Mouse (Mus musculus) frontal cortex, postnatal 10 days (tissue): ENCODE results near the gene Ipcef1.

ENCODE experiments used
- DNase-seq, 2 experiments: peaks; one replicate each; pipeline ENCODE4 v3.0.0; 2022; ENCODE audit warnings: low spot score in 2 of 2, mixed read lengths in 1 of 2

Ipcef1 gene

DNA sequence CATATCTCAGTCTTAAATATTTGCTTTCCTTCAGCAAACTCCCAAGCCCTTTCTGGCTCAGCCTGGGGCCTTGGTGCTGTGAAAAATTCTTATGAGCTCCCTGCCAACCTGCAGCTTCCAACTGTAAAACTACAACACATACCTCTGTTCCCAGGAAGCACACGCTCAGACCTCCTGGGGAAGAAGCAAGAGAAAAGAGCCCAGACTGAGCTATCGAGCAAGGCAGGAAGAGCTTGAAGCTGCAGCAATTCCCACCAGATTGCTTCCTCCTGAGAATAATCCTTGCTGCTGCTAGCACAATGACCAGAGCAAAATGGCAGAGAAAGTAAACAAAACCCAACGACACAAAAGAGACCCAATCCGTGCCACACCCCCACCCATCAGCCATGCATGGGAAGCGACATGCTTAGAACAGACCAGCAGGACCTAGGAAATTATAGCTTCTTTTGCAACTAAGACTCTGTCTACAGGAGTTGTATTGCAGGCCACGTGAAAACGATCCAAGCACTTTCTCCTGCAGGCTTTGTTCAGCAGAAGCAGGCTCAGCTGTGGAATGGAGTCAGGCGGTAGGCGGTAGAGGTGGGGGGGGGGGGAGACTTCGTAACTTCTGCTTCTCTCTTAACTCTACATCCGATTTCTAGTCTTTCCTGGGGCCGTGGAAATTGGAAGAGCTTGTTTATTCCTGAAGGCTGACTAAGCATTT lies at the start of gene Ipcef1:
Gene Ipcef1 (minus strand): TSS at position 164 of the 703 bp plus-strand sequence.
- DNase-seq, result no peak

DNA sequence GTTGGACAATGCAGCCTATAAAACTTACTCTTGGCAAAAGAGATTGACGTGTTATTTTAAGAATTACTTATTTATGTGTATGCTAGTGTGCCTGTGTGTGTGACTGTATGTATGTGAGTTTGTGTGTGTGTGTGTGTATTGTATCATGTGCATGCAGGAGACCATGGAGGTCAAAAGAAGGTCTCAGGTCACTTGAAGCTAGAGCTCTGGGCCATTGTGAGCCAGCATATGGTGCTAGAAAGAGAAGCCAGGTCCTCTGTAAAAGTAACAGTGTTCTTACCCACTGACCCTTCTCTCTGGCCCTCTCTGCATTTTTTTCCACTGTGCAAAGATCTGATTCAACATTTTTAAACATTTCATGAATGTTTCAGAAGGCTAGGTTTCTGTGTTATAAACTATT lies 25.7 kb upstream of the Ipcef1 start:
- DNase-seq, result no peak

DNA sequence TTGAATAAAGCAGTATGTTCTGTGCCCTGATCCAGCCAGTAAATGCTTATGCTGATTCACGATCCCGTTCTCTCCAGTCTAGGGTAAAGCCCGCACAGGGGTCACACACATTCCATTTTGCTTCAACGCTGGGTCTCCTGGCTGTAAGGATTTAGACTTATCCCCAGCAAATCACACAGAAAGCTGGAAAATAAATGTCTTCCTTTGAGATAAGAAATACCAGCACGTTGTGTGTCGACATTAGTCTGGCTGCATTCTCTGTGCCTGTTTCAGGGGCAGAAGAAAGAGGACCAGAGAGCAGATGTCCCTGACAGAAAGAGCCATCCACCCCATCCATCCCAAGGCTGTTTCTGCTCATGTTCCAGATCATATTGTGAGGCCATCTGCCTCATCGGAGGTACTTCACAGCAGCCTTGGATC lies 25.1 kb upstream of the Ipcef1 start:
- no peak for DNase-seq

DNA sequence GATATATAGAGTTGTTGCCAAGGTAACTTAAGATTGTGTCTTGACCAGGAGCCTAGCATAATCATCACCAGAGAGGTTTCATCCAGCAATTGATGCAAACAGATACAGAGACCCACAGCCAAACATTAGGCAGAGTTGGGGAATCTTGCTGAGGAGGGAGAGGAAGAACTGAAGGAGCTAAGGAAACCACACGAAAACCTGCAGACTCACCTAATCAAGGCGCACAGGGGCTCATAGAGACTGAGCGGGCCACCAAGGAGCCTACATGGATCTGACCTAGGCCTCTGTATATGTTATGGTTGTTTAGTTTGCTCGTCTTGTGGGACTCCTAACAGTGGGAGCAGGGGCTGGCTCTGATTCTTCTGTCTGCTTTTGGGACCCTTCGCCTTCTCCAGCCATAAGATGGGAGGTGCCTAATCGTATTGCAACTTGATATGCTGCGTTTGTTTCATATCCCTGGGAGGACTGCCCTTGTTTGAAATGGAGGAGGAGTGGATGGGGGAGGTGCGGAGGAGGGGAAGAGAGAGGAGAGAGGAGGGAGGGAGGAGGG lies 24.5 kb upstream of the Ipcef1 start:
- no peak for DNase-seq

DNA sequence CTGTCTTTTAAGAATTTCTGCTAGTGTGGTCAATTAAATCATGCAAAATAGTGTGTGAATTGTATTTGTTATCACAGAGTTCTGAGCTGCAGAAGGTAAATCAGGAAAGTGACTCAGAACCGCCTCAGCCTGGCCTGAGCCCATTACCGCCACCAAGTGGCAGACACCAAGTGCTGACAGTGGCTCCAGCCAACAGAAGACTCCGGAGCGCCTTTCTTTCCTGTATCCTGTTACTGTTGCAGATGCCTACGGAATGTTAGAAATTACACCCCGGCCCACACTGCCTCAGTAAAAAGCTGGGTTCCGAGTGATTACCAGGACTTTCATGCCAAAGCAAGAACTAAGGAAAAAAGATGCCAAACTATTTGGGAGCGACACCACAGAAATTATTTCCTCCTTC lies 23.9 kb upstream of the Ipcef1 start:
- peak; percentile 52 to 74 for DNase-seq

DNA sequence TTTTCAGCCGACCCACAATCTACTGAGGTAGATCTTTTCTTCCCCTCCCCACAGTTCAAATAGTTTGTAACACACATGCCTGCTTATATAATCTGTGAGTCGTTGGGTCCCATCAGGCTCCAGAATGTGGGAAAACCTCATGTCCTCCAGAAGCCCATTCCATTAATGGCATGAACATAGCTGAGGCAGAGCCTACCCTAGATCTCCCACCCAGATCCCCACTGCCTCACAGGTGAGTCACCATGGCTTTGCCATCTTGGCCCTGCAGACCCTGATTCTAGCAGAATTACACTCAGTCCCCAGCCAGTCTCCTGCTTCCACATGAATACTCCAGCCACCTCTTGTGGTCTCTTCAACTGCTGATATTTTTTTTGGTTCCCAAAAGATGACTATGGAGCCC lies 23.4 kb upstream of the Ipcef1 start:
- DNase-seq, result no peak

DNA sequence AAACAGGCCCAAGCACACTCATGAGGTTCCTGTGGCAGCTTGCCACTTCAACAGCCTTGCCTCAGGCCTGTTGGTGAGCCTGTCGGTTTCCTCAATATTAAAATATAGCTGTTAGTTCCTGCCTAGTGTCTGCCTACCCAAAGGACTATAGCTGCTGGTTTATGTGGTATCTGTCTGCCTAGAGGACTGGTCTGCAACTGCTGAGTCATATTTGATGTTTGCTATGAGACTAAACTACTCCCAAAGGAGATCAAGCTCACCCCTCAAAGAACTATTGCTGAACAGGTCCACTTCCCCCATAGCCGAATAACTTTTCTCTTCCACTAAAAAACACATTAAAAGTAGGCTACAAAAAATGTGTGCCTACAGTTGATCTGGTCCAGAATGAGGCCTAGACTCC lies 22.0 kb upstream of the Ipcef1 start:
- DNase-seq, result no peak

DNA sequence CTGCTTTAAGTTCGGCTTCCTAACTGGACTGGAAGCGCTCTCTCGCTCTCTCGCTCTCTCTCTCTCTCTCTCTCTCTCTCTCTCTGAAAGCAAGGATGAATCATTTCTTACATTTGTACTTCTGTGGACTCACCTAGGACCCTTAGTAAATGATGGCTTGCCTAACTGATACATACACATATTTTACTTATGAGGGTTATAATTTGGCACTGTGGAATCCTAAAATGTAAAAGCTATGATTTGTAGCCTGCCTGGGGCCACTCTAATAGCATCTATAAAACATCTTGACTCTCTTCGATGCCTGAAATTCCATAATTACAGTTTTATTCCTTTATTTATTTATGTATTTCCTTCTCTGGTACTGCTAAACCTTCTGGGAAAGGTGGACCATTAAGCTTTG lies 18.6 kb upstream of the Ipcef1 start:
- no peak for DNase-seq

DNA sequence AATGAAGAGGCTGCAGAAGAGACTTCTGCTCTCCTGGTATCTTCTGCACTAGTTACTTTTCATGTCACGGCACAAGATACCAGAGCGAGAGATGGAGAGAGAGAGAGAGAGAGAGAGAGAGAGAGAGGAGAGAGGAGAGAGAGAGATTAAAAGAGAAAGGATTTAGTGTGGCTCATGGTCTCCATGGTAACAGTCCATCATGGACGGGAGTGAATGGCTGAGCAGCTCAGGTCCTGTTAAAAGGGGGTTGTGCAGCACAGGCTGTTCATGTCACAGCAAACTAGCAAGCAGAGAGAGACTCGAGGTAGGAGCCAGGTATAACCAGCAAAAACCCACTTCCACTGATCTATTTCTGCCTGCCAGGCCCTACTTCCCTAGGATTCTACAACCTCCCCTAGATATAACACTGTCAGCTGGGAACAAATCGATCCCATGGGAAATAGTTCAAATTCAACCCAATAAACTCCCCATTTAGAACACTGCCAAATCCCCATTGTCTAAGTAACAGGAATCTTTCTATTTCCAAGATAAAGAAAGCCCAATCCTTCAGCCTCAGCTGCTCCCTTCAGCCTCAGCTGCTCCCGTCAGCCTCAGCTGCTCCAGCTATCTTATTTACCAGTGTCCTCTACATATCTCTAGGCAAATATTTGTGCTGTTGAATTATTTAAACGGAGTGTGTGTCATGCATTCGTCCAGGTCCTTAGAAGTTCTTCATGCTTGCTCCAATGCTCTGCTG lies 18.0 kb upstream of the Ipcef1 start:
- no peak for DNase-seq

DNA sequence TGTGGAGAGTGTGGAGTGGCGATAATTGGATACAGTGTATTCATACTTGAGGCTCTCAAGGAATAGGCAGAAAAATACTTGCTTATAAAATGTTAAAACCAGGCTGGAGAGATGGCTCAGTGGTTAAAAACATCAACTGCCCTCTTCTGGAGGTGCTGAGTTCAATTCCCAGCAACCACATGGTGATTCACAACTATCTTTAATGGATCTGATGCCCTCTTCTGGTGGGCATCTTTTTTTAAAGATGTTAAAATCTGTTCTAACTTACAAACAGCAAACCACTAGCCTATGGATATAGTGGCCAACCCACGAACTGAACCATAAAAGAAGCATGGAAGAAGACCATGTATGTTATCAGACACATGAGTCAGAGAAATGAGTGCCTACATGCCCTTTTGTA lies 16.8 kb upstream of the Ipcef1 start:
- no peak for DNase-seq

DNA sequence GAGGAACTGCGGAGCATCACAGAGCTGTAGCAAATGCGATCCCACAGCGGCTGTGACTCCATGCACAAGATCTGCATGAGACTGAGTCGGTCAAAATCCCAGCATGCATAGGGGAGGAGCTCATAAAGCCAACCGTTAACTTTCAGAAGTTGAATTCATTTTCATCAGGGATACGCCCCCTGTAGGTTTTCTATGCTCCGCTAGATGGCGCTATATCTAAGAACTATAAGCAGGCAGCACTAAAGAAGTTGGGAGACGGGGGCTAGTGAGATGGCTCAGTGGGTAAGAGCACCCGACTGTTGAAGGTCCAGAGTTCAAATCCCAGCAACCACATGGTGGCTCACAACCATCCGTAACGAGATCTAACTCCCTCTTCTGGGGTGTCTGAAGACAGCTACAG lies 16.3 kb upstream of the Ipcef1 start:
- DNase-seq, result no peak

DNA sequence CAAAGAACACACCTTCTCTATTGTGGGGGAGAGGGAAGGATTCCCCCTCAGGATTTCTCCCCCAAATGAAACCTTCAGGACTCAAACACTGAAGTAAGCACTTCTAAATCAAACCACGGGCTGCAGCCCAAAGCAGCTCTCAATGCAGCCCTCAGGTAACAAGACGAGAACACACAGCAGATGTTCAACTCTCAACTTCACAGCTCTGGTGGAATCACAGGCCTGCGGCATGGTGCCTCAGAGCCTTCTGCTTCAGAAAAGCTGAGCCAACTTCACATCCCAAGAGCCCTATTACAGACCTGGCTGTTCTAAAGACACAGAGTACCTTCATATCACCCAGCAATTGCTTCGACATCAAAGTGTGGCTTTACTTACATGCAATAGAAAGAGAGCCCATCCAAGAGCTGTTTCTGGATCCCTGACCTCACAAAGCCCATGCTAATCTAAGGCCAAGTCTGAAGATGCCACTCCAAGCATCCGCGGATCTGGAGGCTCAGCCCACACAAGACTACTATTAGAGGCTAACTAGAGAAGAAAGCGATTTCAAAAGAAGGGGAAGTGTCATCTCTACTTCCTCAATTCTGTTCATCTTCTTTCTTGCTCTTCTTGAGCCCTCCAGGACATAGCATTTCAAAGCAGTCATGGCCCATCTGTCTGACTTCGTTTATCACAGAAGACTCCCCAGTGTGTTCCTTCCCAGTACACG lies 11.6 kb upstream of the Ipcef1 start:
- no peak for DNase-seq

DNA sequence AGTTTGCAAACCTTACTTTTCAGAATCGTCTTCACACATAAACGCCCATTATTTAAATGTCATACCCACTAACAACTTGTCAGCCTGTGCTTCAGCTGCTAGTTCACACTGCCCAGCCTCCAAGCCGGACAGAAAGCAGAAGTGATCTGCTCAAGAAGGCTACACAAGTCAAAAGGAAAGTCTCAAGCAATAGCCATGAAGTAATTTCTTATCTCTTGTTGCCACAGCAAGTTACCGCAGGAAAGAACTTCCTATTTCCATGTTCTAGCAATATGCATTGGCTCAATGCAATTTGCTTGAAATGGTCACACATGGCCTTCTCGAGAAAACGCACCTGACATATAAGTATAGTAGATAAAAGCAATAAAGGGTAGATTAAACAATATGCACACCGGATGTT lies 10.7 kb upstream of the Ipcef1 start:
- no peak for DNase-seq

DNA sequence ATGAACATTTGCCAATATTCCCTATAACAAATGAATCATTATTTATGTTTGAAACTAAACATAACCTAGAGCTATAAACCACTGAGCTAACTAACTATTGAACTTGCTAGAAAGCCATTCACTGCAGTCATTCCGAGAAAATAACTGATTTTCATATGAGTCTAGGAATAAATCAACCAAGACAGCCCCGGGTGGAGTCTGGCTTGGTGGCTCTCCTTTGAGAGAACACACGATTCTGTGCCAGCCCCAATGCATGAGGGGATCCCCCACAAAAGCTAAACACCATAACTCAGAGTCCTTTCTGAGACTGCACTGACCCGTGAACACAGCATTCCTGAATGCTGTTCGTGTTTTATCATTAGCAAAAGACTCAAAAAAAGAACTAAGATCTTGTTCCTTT lies 8.0 kb upstream of the Ipcef1 start:
- DNase-seq, result no peak

DNA sequence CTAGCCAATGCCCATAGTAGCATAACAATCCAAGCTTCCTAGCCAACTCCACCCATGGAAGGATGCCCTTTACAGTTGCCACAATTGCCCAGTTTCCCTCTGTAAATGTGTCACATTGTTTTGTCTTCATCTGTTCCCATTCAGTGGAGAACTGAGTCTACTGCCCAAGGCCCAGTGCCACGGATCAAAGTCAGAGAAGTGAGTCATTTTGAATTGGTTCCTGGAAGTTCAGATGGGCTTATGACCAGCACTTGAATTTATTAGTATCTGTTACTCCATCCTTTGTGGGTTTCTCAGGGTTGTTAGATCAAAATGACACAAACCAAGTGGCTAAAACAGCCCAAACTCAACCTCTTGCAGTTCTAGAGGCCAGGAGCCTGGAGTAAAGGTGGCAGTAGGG lies 5.3 kb upstream of the Ipcef1 start:
- no peak for DNase-seq

DNA sequence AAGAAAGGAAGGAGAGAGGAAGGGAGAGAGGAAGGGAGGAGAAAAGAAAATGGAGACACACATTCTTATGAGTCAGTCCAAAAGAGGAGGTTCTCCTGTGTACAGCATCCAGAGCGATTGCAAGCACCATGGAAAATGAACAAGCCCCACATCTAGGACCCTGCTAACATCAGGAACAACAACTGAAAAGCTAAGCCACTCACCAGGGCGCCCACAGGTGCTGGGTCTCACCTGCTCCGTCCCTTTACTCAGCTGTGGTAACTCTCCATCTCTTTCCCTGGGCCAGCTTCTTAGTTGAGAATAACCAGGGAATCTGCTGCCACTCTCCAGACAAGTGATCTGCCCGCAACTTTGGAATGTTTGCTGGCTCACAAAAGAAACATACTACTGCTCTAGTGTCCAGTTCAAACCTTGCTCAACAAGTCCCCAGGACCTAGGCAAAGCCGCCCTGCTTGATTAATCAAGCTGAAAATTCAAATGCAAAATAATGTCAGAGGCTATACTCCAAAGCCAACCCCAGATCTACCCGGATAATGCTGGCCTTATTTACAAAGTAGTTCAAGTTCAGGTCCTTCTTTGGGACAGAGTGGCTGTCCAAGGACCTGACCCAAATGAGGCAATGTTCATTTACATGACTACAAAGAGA lies 2.4 kb upstream of the Ipcef1 start:
- no peak for DNase-seq

DNA sequence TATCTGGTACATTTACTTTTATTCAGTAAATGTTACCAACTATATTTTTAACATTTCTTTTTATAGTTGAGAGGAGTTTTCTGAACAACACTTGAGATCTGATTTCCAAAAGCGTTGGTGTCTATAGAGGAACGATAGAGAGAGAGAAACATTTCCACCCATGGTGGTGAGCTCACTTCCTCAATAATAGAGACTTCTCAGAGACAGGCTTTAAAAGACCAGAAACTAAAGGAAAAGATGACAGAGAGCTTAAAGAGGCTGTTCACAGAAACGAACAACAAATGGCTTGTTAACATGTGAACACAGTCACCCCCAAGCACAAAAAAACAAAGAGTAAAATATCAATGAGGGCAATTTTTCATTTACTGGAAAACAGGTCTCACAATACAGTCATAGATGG lies 2.4 kb downstream of the Ipcef1 start:
- DNase-seq, result no peak

DNA sequence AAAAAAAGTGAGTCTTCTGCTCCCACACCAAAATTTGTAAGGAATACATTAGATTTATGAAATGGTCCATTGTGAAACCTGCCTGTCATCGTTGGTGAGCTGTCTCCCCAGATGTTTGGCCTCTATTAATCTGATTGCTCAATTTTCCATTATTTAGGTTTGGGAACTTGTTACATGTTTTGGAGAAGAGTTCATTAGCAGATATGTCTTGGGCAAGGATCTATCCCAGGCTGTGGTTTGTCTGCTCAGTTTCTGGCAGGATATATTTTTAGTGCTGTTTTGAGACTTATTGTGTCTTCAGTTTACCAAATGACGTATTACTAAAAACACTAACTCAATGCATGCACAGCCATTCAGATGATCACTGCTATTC lies 4.4 kb downstream of the Ipcef1 start:
- DNase-seq, result no peak

DNA sequence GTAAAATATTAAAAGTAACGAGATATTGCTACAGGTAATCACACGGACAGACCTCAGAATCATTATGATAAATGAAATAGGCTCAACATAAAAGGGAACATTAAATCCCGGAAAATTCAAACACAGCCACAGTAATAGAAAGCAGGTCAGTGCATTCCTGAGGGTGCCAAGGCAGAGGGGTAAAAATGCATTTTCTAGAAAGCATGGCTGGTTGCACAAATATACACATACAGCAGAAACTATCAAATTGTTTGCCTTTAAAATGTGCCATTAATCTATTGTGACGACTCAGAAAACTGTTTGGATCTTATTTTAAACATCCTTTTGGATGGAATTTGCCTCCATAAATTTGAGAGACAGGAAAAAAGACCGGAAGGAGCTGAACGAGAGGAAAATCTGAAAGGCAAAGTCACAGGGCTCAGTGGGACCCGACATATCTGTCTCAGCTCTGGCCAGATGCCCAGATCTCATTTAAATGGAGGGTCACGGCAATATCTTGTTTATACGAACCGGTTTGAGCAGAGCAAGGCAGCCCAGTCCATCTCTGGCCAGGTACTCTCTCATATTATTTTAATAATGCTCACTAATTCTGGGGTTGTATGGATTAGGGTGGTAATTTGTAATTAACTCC lies 4.9 kb downstream of the Ipcef1 start:
- no peak for DNase-seq

DNA sequence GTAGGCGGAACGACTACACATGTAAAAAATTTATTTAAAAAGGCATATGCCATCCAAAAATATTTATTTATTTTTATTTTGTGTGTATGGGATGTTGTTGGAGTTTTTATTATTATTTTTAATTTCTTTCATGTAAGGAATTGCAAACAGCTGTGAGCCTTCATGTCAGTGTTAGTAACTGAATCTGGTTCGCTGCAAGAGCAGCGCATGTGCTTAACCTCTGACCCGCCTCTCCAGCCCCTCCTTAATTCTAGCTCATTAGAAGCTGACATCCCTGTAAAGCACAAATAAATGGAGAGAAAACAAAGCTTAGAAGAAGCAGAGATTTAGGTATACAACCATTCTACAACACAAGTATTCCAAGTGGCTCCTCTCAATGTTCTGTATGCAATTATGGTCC lies 8.4 kb downstream of the Ipcef1 start:
- DNase-seq, result no peak

DNA sequence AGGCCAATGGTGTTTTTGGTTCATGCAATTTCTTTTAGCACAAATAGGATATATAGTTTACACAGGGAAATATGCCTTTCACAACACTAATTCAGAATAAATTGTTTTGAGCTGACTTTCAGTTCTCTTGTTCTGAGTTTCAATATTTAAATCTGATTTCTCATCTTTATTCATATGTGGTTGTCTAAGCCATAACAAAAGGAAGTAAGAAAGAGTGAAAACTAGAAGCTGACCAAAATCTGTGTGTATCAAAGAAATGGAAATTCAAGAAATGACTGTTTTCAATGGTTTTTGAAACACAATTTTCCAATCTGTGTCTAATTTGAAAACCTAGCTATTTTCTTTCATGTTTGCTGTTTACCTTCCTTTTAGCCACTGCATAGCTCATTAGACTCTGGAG lies 11.2 kb downstream of the Ipcef1 start:
- DNase-seq, result no peak

DNA sequence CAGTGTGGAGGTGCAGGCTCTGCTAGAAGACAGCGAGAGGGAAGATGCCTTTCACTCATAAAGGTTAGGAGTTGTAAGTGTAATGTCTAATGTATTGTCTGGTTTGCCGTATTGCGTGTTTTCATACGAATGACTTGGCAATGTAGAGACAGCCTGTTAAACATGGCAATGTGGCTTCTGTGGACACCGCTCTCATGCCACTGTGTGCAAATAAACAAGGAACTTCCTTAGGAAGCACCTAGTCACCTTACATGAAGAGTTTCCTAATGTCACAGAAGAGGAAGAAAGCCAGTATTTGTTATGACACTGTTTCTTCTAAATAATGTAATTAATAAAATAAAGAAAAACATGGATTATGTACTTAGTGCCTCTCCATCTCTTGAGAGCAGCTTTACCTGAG lies 15.1 kb downstream of the Ipcef1 start:
- DNase-seq, result no peak
